Mouse (Mus musculus) midbrain, postnatal 0 days (tissue): Measurements from ENCODE around the gene Gpr22. TPM values are rescaled to one million over a fixed set of nuclear protein-coding genes. Genes with fewer than 3 reads are reported as not detected.

Experiments used
- ATAC-seq: fragments of 200-750 bp; cut with Nextera tagmentation; 2 replicates; pipeline ENCODE4 v1.8.0; 2017; ENCODE audit warnings: moderate number of reproducible peaks, mild to moderate bottlenecking, moderate TSS enrichment, moderate library complexity; ENCODE audit not compliant: low FRiP score
- DNase-seq: peaks from one replicate; pipeline ENCODE4 v3.0.0-alpha.2; 2015; ENCODE audit warnings: low spot score
- H3K27ac ChIP-seq: fragments of 300-500 bp; sonication (generic); 2 replicates; pipeline ENCODE4 v1.5.1; 2014; ENCODE audit warnings: low read depth, mild to moderate bottlenecking, low read length, mixed read lengths
- H3K27me3 ChIP-seq: fragments of 300-500 bp; sonication (generic); 2 replicates; pipeline ENCODE4 v1.6.1; 2014; ENCODE audit warnings: low read length, control low read depth, mixed read lengths; ENCODE audit not compliant: insufficient read depth
- H3K36me3 ChIP-seq: fragments of 300-500 bp; sonication (generic); 2 replicates; pipeline ENCODE4 v1.6.1; 2014; ENCODE audit warnings: low read length, control low read depth, mixed read lengths; ENCODE audit not compliant: insufficient read depth
- H3K4me1 ChIP-seq: fragments of 300-500 bp; sonication (generic); 2 replicates; pipeline ENCODE4 v1.6.1; 2014; ENCODE audit warnings: mild to moderate bottlenecking, control low read depth, antibody characterized with exemption, low read length, mixed read lengths; ENCODE audit not compliant: insufficient read depth
- H3K4me2 ChIP-seq: fragments of 300-500 bp; sonication (generic); 2 replicates; pipeline ENCODE4 v1.6.1; 2014; ENCODE audit warnings: low read depth, mild to moderate bottlenecking, low read length, mixed read lengths; ENCODE audit not compliant: poor library complexity, severe bottlenecking
- H3K4me3 ChIP-seq: fragments of 300-500 bp; sonication (generic); 2 replicates; pipeline ENCODE4 v1.5.1; 2014; ENCODE audit warnings: low read depth, mild to moderate bottlenecking, low read length, moderate library complexity
- H3K9ac ChIP-seq: fragments of 300-500 bp; sonication (generic); replicated peaks from 2 replicates; pipeline ENCODE4 v1.6.1; 2014; ENCODE audit warnings: mild to moderate bottlenecking, low read length, moderate library complexity, mixed read lengths; ENCODE audit not compliant: poor library complexity, severe bottlenecking
- H3K9me3 ChIP-seq: fragments of 300-500 bp; sonication (generic); 2 replicates; pipeline ENCODE4 v1.6.1; 2016; ENCODE audit warnings: low read length, control low read depth
- CTCF ChIP-seq: IDR thresholded peaks from 2 replicates; pipeline ENCODE4 v1.5.1; 2016; ENCODE audit warnings: antibody characterized with exemption, mild to moderate bottlenecking
- WGBS: fragments of 180-500 bp; shearing (Covaris S2); extraction: QIAGEN DNeasy Blood & Tissue Kit; methylation state at CpG from one replicate; pipeline ENCODE4 v1.1.7; 2014; 5-methylcytosine and 5-hydroxymethylcytosine counted together
- polyA plus RNA-seq: library from polyadenylated mRNA; unstranded; fragments of >200 nt; fragmentation: Nextera tagmentation; extraction: Ambion mirVana; gene quantifications from 2 replicates; pipeline ENCODE4 v1.2.1, GENCODE M21; 2015
- total RNA-seq: library from RNA; depleted of rRNA; stranded (reverse); fragments of >200 nt; gene quantifications from 2 replicates; pipeline ENCODE4 v1.2.3, GENCODE M21; 2014

Gene Gpr22
- total and polyA plus RNA-seq, 2 experiments from 2014 or later, result 17.5 to 21.2 TPM

- no peak overlapping the region for H3K4me3 ChIP-seq
- TF ChIP-seq CTCF, result no peak
- H3K4me2 ChIP-seq, result no peak overlapping the region
- H3K9me3 ChIP-seq, result no peaks in the 10 kb centered on the region
- no peaks in the 10 kb centered on the region for H3K36me3 ChIP-seq
- 96% methylated on average over 1 of the region's 1 CpGs for WGBS
- H3K27ac ChIP-seq, result no peak overlapping the region
- no peak overlapping the region for H3K9ac ChIP-seq
- DNase-seq (no peak), ATAC-seq (no peak)
- no peaks in the 10 kb centered on the region for H3K4me1 ChIP-seq
- no peaks in the 10 kb centered on the region for H3K27me3 ChIP-seq
Observed at GRCm38 (mm10) chr12:31730126-31730525, 16.4 kb upstream of the Gpr22 start.

DNA sequence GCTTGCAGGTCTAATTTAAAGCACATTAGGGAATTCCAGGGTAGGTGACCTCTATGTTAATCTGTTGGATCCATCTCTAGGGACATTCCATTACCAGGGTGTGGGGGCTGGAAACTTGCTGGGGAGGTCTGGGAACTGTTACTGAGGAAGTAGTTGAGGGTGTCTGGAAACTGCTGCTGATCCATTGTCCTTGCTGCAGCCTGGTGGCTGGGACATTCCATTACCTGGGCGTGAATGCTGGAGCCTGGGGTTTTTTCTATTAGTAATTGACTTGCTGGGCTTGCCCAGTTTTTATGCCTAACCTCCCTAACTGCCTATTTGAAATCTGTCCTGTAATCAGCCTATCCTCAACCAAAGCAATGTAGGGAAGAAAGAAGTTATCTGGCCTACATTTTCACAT, 13.0 kb upstream of the Gpr22 start:
- ATAC-seq, result no peak
- 62% methylated on average over 1 of the region's 1 CpGs for WGBS

DNA sequence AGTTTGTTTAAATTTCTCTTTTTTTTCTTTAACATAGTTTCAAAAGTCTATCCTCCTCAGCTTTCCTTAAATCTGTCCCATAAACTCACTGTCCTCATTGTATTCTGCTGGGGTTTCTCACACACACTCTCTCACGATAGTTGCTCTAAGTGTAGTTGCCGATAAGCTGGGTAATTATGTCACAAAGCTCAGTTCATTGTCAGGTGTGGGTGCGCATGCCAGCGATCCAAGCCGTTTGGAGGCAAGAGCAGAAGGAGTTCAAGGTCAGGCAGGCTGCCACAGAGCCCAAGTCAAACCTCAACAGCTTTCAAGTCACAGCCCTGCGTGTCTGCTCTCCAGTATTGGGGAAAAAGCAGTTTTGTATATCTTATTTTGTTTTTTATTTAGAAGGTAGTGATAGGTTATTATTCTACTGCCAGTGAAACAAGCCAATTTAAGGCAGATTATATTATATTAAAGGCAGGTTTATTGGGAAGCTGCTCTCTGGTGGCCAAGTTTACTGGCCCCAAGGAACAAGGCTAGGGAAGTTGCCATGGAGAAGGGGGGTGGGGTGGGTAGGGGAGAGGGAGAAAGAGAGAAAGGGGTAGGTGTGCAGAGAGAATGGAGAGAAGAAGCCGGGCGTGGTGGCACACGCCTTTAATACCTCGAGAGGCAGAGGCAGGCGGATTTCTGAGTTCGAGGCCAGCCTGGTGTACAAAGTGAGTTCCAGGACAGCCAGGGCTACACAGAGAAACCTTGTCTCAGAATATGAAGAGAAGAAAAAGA, 11.9 kb upstream of the Gpr22 start:
- no peak overlapping the region for H3K4me3 ChIP-seq
- H3K36me3 ChIP-seq, result no peaks in the 10 kb centered on the region
- DNase-seq, result no peak
- H3K9me3 ChIP-seq, result no peaks in the 10 kb centered on the region
- no peaks in the 10 kb centered on the region; the same call in 1 of the 2 replicates for H3K4me1 ChIP-seq
- H3K27ac ChIP-seq, result no peak overlapping the region
- H3K9ac ChIP-seq, result no peak overlapping the region
- no peak for TF ChIP-seq CTCF
- WGBS, result 89% methylated on average over 12 of the region's 12 CpGs
- no peak for ATAC-seq
- no peaks in the 10 kb centered on the region for H3K27me3 ChIP-seq
- H3K4me2 ChIP-seq, result no peak overlapping the region

More for the DNA sequence above, 13.0 kb upstream of the Gpr22 start:
- H3K27me3 ChIP-seq, result no peaks in the 10 kb centered on the region
- H3K9ac ChIP-seq, result no peak overlapping the region
- TF ChIP-seq CTCF, result no peak
- H3K4me2 ChIP-seq, result no peak overlapping the region
- no peak for DNase-seq
- H3K27ac ChIP-seq, result no peak overlapping the region
- H3K4me1 ChIP-seq, result no peaks in the 10 kb centered on the region
- H3K4me3 ChIP-seq, result no peak overlapping the region
- H3K36me3 ChIP-seq, result no peaks in the 10 kb centered on the region
- no peaks in the 10 kb centered on the region for H3K9me3 ChIP-seq

- Histone ChIP-seq H3K27ac (no peak overlapping the region), H3K36me3 (no peaks in the 10 kb centered on the region), H3K9ac (no peak overlapping the region), H3K4me3 (no peak overlapping the region), H3K4me2 (no peak overlapping the region), H3K27me3 (no peaks in the 10 kb centered on the region), H3K4me1 (no peaks in the 10 kb centered on the region; the same call in 1 of the 2 replicates), H3K9me3 (no peaks in the 10 kb centered on the region)
- ATAC-seq, result no peak
- no peak for DNase-seq
- 91% methylated on average over 3 of the region's 3 CpGs for WGBS
- TF ChIP-seq CTCF, result no peak
Observed at GRCm38 (mm10) chr12:31724576-31724975, 10.8 kb upstream of the Gpr22 start.

GRCm38 (mm10) chr12:31719586-31720275, 6.0 kb upstream of the Gpr22 start:
- no peak overlapping the region for H3K4me3 ChIP-seq
- H3K4me2 ChIP-seq, result no peak overlapping the region
- WGBS, result 100% methylated on average over 1 of the region's 1 CpGs
- H3K27ac ChIP-seq, result no peak overlapping the region
- no peaks in the 10 kb centered on the region for H3K9me3 ChIP-seq
- TF ChIP-seq CTCF, result peak; percentile 69
- DNase-seq (peak; percentile 38), ATAC-seq (no peak)
- no peak overlapping the region for H3K9ac ChIP-seq
- no peaks in the 10 kb centered on the region; the same call in 1 of the 2 replicates for H3K4me1 ChIP-seq
- H3K27me3 ChIP-seq, result no peaks in the 10 kb centered on the region
- H3K36me3 ChIP-seq, result no peaks in the 10 kb centered on the region

DNA sequence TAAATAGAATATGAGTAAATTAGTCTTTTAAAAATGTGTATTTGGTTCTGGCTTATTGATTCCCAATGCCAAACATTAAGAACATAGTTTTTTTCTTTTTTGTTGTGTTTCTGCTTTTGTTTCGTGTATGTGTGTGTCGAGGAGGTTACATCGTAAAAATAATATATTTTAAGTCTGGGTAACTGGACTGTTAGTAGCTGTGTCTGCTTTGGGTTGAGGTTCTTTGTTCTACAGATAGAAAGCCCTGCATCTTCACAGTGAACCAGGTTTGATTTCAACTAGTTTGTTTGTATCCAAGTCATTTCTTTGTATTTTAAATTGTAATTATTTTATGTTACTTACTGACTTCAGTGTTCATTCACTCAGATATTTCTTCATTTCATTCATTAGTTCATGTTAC, 323 bp upstream of the Gpr22 start:
- H3K9me3 ChIP-seq, result no peaks in the 10 kb centered on the region
- H3K9ac ChIP-seq, result peak overlapping the region; percentile 70
- WGBS, result 74% methylated on average over 3 of the region's 3 CpGs
- no peaks in the 10 kb centered on the region for H3K27me3 ChIP-seq
- TF ChIP-seq CTCF, result no peak
- no peaks in the 10 kb centered on the region for H3K36me3 ChIP-seq
- no peak for DNase-seq
- no peak for ATAC-seq
- peak overlapping the region; percentile 52 for H3K4me3 ChIP-seq
- H3K4me2 ChIP-seq, result peak overlapping the region; percentile 49
- H3K27ac ChIP-seq, result peak overlapping the region; percentile 86
- H3K4me1 ChIP-seq, result no peaks in the 10 kb centered on the region
